Mouse (Mus musculus): ENCODE results near the gene Atp8b5. TPM values are rescaled to one million over a fixed set of nuclear protein-coding genes. Genes with fewer than 3 reads are reported as not detected.

Atp8b5 gene
- polyA plus RNA-seq, 1 experiment from 2014 or later = 0.29 TPM

- ATAC-seq (ENCODE audit: borderline replicate concordance, extremely low read depth, low FRiP score, low TSS enrichment) = no peak
- no peak overlapping the region for H3K9ac ChIP-seq
- H3K4me3 ChIP-seq = no peak overlapping the region
- H3K9me3 ChIP-seq = no peaks in the 10 kb centered on the region
- H3K4me1 ChIP-seq = peaks cover 36% of the 10 kb centered on the region
- H3K4me2 ChIP-seq = no peak overlapping the region
- no peaks in the 10 kb centered on the region for H3K27me3 ChIP-seq
- H3K36me3 ChIP-seq = no peaks in the 10 kb centered on the region
- H3K27ac ChIP-seq = no peak overlapping the region
These were observed 120.0 kb downstream of the Atp8b5 start for GRCm38 (mm10) chr4:43386932-43387331.

- WGBS = 51% methylated on average over 2 of the region's 2 CpGs
- no peak overlapping the region for H3K9ac ChIP-seq
- no peak overlapping the region for H3K4me3 ChIP-seq
- no peak for ATAC-seq (ENCODE audit: borderline replicate concordance, extremely low read depth, low FRiP score, low TSS enrichment)
- no peaks in the 10 kb centered on the region for H3K27me3 ChIP-seq
- peaks cover 30% of the 10 kb centered on the region for H3K4me1 ChIP-seq
- H3K36me3 ChIP-seq = no peaks in the 10 kb centered on the region
- no peaks in the 10 kb centered on the region for H3K9me3 ChIP-seq
- H3K4me2 ChIP-seq = no peak overlapping the region
- no peak overlapping the region for H3K27ac ChIP-seq
These were observed 122.4 kb downstream of the Atp8b5 start for GRCm38 (mm10) chr4:43389390-43389789.

DNA sequence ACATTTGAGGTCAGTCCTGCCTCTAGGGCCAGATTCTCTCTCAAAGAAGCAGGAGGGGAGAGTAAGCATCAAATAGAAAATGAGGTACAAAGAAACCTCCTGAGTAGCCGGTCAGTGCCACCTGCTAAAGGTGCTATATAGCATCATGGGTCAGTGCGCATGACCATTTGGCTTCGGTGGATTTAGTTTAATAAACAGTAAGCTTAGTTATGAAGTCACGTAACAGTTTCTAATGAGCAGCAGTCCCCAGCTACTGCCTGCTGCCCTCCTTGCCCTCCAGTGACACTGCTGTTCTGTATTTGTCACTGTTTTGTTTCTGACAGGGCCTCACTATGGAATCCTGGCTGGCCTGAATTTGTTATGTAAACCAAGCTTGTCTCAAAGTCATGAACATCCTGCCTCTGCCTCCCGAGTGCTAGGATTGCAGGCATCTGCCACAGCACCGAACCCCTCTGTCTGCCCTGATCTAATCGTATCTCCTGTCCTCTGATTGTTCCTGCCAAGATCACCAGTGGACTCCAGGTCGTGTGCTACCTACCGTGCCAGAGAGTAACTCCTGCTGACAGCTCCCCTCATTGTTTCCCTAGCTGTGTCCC is 123.0 kb downstream of the Atp8b5 start:
- Histone ChIP-seq H3K4me1 (peaks cover 34% of the 10 kb centered on the region), H3K4me2 (no peak overlapping the region), H3K27me3 (no peaks in the 10 kb centered on the region), H3K27ac (peak overlapping the region; percentile 23; the same call in 1 of the 2 replicates), H3K36me3 (no peaks in the 10 kb centered on the region), H3K9ac (no peak overlapping the region), H3K9me3 (no peaks in the 10 kb centered on the region), H3K4me3 (no peak overlapping the region)
- ATAC-seq (ENCODE audit: borderline replicate concordance, extremely low read depth, low FRiP score, low TSS enrichment) = no peak
- 55% methylated on average over 9 of the region's 9 CpGs for WGBS

DNA sequence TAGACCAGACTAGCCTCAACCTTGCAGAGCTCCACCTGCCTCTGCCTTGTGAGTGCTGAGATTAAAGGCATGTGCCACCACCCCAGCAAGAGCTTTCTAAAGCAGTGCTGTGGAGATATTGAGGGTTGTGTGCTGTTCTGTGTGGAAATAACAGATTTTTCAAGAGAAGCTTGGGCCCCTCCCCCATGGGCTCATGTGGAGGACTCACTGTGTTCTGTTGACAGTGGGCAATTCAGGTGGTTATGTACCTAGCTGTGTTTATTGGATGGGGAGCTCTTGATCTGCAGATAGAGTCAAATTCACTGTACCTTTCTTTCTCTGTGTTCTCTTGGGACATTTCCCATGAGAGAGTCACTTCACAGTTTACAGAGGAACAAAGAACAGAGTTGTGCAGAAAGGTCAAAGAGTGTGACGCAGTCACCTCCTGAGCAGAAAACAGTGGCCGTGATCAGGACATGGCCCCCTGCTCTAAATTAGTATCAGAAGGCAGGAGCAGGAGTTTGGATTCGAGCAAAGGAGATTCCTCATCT is 124.6 kb downstream of the Atp8b5 start:
- H3K4me1 ChIP-seq = peaks cover 39% of the 10 kb centered on the region
- no peaks in the 10 kb centered on the region for H3K27me3 ChIP-seq
- H3K36me3 ChIP-seq = no peaks in the 10 kb centered on the region
- no peak overlapping the region for H3K9ac ChIP-seq
- H3K27ac ChIP-seq = peak overlapping the region; percentile 12; the same call in 1 of the 2 replicates
- no peak for ATAC-seq (ENCODE audit: borderline replicate concordance, extremely low read depth, low FRiP score, low TSS enrichment)
- H3K9me3 ChIP-seq = no peaks in the 10 kb centered on the region
- H3K4me3 ChIP-seq = no peak overlapping the region
- no peak overlapping the region for H3K4me2 ChIP-seq
- 73% methylated on average over 3 of the region's 3 CpGs for WGBS

GRCm38 (mm10) chr4:43394345-43394891 is 127.5 kb downstream of the Atp8b5 start:
- peak overlapping the region; percentile 97 for H3K27ac ChIP-seq
- H3K4me1 ChIP-seq = peaks cover 56% of the 10 kb centered on the region
- H3K4me3 ChIP-seq = no peak overlapping the region

GRCm38 (mm10) chr4:43395147-43395546 is 128.2 kb downstream of the Atp8b5 start:
- Histone ChIP-seq H3K4me1 (peaks cover 56% of the 10 kb centered on the region), H3K9ac (0 out of 2 replicates have a peak overlapping the region, but pooled peaks have one; percentile 14), H3K4me3 (no peak overlapping the region), H3K27ac (peak overlapping the region; percentile 97), H3K9me3 (no peaks in the 10 kb centered on the region), H3K4me2 (no peak overlapping the region; the same call in 1 of the 2 replicates), H3K27me3 (no peaks in the 10 kb centered on the region), H3K36me3 (no peaks in the 10 kb centered on the region)
- no peak for ATAC-seq (ENCODE audit: borderline replicate concordance, extremely low read depth, low FRiP score, low TSS enrichment)
- 74% methylated on average over 5 of the region's 5 CpGs for WGBS

More at GRCm38 (mm10) chr4:43394345-43394891, 127.5 kb downstream of the Atp8b5 start:
- peak; percentile 86 for ATAC-seq (ENCODE audit: borderline replicate concordance, extremely low read depth, low FRiP score, low TSS enrichment)
- H3K4me2 ChIP-seq = peak overlapping the region; percentile 38
- no peaks in the 10 kb centered on the region for H3K27me3 ChIP-seq
- H3K9me3 ChIP-seq = no peaks in the 10 kb centered on the region
- peak overlapping the region; percentile 19; the same call in 1 of the 2 replicates for H3K9ac ChIP-seq
- H3K36me3 ChIP-seq = no peaks in the 10 kb centered on the region
- WGBS = 9% methylated on average over 15 of the region's 15 CpGs

DNA sequence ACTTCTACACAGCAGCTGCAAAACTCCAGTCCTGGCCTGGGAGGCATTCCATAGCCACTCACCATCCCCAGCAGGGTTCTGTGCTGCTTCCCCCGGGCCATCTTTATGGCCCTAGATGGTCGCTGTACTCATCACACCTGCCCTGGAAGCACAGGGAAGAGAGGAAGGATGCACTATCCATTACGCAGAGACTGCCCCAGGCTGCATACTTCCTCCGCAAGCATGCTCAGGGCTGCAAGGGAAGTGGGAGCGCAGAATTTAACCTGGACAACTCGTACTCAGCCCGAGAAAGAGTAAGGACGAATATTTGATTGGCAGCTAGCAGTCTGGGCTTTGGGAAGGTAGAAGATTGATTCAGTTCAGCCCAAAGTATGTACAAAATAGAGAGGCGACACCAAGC is 128.9 kb downstream of the Atp8b5 start:
- no peaks in the 10 kb centered on the region for H3K9me3 ChIP-seq
- no peaks in the 10 kb centered on the region for H3K27me3 ChIP-seq
- H3K4me2 ChIP-seq = no peak overlapping the region
- no peak overlapping the region for H3K4me3 ChIP-seq
- H3K36me3 ChIP-seq = no peaks in the 10 kb centered on the region
- no peak overlapping the region for H3K9ac ChIP-seq
- peak overlapping the region; percentile 97 for H3K27ac ChIP-seq
- peaks cover 56% of the 10 kb centered on the region for H3K4me1 ChIP-seq
- ATAC-seq (ENCODE audit: borderline replicate concordance, extremely low read depth, low FRiP score, low TSS enrichment) = no peak
- WGBS = 77% methylated on average over 9 of the region's 9 CpGs

DNA sequence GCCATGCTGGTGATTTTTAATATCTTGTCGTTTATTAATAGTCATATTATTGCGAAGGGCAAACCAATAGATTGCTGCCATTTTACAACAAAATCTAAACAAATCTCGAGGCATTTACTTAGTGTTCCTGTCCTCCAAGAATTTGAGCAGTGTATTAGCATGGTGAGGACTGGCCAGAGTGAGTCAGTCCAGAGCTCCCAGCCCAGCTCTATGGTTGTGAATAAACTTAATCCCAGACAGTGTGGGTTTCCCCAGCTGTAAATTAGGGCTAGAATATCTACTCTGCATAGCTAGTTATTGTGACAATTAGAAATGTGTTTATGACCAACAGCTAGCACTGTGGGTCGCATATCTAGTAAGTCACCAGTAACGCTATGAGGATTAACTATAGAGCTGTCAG is 129.4 kb downstream of the Atp8b5 start:
- WGBS = 82% methylated on average over 5 of the region's 5 CpGs
- Histone ChIP-seq H3K27ac (no peak overlapping the region), H3K27me3 (no peaks in the 10 kb centered on the region), H3K9me3 (no peaks in the 10 kb centered on the region), H3K9ac (no peak overlapping the region), H3K4me3 (no peak overlapping the region), H3K4me1 (peaks cover 58% of the 10 kb centered on the region), H3K4me2 (no peak overlapping the region), H3K36me3 (no peaks in the 10 kb centered on the region)
- no peak for ATAC-seq (ENCODE audit: borderline replicate concordance, extremely low read depth, low FRiP score, low TSS enrichment)

DNA sequence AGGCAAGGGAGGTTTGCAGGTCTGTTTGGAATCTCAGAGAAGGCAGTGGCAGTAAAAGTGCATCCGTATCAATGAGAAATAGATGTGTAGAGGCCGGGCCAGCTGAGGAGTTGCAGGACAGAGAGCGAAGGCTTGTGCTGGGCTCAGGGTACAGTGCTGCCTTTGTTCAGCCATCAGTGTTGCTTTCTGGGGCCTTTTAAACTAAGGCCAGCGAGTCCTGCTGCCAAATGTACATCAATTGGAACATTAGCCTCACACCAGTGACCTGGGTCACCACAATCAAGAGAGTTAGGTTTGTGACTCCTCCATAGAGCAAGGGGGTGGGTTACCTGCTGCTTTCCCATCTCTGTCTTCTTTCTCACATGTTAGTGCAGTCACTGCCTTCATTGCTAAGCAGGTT is 131.1 kb downstream of the Atp8b5 start:
- H3K27me3 ChIP-seq = no peaks in the 10 kb centered on the region
- H3K27ac ChIP-seq = peak overlapping the region; percentile 81
- no peaks in the 10 kb centered on the region for H3K9me3 ChIP-seq
- ATAC-seq (ENCODE audit: borderline replicate concordance, extremely low read depth, low FRiP score, low TSS enrichment) = no peak
- 61% methylated on average over 4 of the region's 4 CpGs for WGBS
- H3K4me2 ChIP-seq = no peak overlapping the region
- no peak overlapping the region for H3K4me3 ChIP-seq
- peaks cover 60% of the 10 kb centered on the region for H3K4me1 ChIP-seq
- no peaks in the 10 kb centered on the region for H3K36me3 ChIP-seq
- no peak overlapping the region for H3K9ac ChIP-seq

DNA sequence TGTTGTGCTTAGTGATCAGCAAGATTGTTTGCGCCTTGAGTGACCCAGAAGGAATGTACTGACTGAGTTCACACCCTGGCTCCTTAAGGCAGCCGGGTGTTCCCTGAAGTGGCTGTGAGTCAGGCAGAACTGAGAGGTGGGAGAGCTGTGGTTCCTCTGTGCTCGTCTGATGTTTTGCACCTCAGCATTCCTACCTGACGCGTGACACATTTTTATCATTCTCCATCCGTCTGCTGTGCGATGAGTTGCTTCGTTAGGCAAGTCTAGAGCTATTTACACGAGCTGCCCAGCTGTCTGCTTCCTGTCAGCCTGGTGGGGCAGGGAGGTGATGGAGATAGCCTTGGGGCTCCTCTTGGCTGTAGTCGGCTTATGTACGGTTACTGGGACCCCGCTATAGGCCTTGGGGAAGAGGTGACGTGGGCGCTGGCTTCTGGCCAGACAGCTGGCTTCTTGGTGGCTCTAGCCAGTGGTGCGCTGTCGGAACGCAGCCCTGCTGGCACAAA is 131.9 kb downstream of the Atp8b5 start:
- peak; percentile 47; the same call in 1 of the 2 replicates for ATAC-seq (ENCODE audit: borderline replicate concordance, extremely low read depth, low FRiP score, low TSS enrichment)
- H3K36me3 ChIP-seq = no peaks in the 10 kb centered on the region
- 18% methylated on average over 17 of the region's 17 CpGs for WGBS
- H3K27me3 ChIP-seq = no peaks in the 10 kb centered on the region
- peak overlapping the region; percentile 47 for H3K4me2 ChIP-seq
- no peak overlapping the region for H3K9ac ChIP-seq
- H3K9me3 ChIP-seq = no peaks in the 10 kb centered on the region
- H3K27ac ChIP-seq = peak overlapping the region; percentile 81
- 0 out of 2 replicates have a peak overlapping the region, but pooled peaks have one; percentile 5 for H3K4me3 ChIP-seq
- H3K4me1 ChIP-seq = peaks cover 56% of the 10 kb centered on the region

DNA sequence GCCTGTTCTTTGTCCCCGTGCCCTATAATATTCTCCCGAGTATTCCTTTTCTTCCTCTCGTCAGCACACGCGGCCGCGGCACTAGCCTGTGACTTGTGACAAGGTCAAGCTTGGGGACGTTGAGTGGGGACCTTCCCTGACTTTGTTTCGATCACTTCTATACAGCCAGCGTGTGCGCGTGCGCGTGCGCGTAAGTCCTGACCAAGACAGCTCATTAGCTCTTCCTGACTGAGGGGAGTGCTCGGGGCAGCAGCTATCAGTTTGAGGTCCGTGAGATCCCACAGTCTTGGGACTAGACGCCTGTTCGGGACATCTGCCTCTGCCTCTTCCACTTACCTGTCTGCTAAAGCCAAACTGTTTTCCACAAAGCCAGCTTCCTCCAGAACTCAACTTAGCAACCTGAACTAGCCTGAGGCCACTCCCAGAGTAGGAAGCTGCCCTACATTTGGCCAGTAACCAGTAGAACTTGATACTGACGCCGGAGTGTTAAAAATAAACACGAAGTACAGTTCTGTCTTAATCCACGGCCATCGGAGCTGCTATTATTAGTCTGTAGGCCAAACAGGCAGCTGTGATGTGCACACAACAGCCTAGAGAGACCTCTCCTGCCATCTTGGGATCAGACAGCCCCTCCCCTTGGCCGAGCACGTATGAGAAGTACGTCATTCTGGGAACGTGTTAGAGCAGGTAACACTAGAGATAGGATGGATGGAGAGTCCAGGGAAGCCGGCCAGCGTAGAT is 132.6 kb downstream of the Atp8b5 start:
- Histone ChIP-seq H3K9ac (no peak overlapping the region), H3K27ac (peak overlapping the region; percentile 81), H3K4me1 (peaks cover 50% of the 10 kb centered on the region), H3K4me3 (0 out of 2 replicates have a peak overlapping the region, but pooled peaks have one; percentile 5), H3K9me3 (no peaks in the 10 kb centered on the region), H3K4me2 (peak overlapping the region; percentile 47), H3K36me3 (no peaks in the 10 kb centered on the region), H3K27me3 (no peaks in the 10 kb centered on the region)
- peak; percentile 21; the same call in 1 of the 2 replicates for ATAC-seq (ENCODE audit: borderline replicate concordance, extremely low read depth, low FRiP score, low TSS enrichment)
- WGBS = 52% methylated on average over 31 of the region's 31 CpGs
